Mouse (Mus musculus) MEL (cell line): ENCODE data around the gene Xylb. TPM values are rescaled to one million over a fixed set of nuclear protein-coding genes. Genes with fewer than 3 reads are reported as not detected.

Experiments used
- DNase-seq: peaks from one replicate; pipeline ENCODE4 v3.0.0; 2011; ENCODE audit warnings: low read depth, low spot score
- H3K27ac ChIP-seq: 2 replicates; pipeline ENCODE4 v1.5.1; 2012; ENCODE audit warnings: low read depth, mild to moderate bottlenecking, control low read depth, low read length, moderate library complexity; ENCODE audit not compliant: control insufficient read depth
- H3K27me3 ChIP-seq, 2 experiments: fragments of 150-350 bp in 1 of 2; sonication (generic) in 1 of 2; 2 replicates each; pipeline ENCODE4 v1.6.1; 2012; ENCODE audit warnings: low read length in 2 of 2, mild to moderate bottlenecking in 2 of 2, improper control_type of control experiment in 1 of 2, moderate library complexity in 1 of 2; ENCODE audit not compliant: insufficient read depth in 2 of 2, control insufficient read depth in 1 of 2
- H3K36me3 ChIP-seq, 2 experiments: 2 replicates each; pipeline ENCODE4 v1.6.1; 2012 to 2014; ENCODE audit warnings: low read length in 2 of 2, improper control_type of control experiment in 1 of 2, inconsistent platforms in 1 of 2, mild to moderate bottlenecking in 1 of 2; ENCODE audit not compliant: insufficient read depth in 2 of 2, control insufficient read depth in 1 of 2
- H3K4me1 ChIP-seq, 2 experiments: fragments of 150-350 bp in 1 of 2; sonication (generic) in 1 of 2; 2 replicates each; pipeline ENCODE4 v1.6.1; 2012; ENCODE audit warnings: low read length in 2 of 2, improper control_type of control experiment in 1 of 2, mild to moderate bottlenecking in 1 of 2; ENCODE audit not compliant: insufficient read depth in 2 of 2, control insufficient read depth in 1 of 2
- H3K4me3 ChIP-seq, 2 experiments: fragments of 150-350 bp in 1 of 2; sonication (generic) in 1 of 2; 2 replicates each; pipeline ENCODE4 v1.5.1; 2012; ENCODE audit warnings: low read depth in 2 of 2, low read length in 2 of 2, mild to moderate bottlenecking in 2 of 2, moderate library complexity in 2 of 2, control low read depth in 1 of 2, improper control_type of control experiment in 1 of 2; ENCODE audit not compliant: control insufficient read depth in 1 of 2, insufficient read depth in 1 of 2
- H3K79me2 ChIP-seq: 2 replicates; pipeline ENCODE4 v1.6.1; 2012; ENCODE audit warnings: mild to moderate bottlenecking, low read length, moderate library complexity; ENCODE audit not compliant: control insufficient read depth, poor library complexity, insufficient read depth
- H3K9ac ChIP-seq: 2 replicates; pipeline ENCODE4 v1.6.1; 2012; ENCODE audit warnings: low read depth, mild to moderate bottlenecking, control low read depth, low read length, moderate library complexity; ENCODE audit not compliant: control insufficient read depth, poor library complexity, severe bottlenecking
- H3K9me3 ChIP-seq: fragments of 150-350 bp; sonication (generic); replicated peaks from 2 replicates; pipeline ENCODE4 v1.6.1; 2012; ENCODE audit warnings: mild to moderate bottlenecking, low read length, improper control_type of control experiment, moderate library complexity; ENCODE audit not compliant: insufficient read depth
- BHLHE40 ChIP-seq: IDR thresholded peaks from 2 replicates; pipeline ENCODE4 v1.6.1; 2012; ENCODE audit warnings: low read depth, mild to moderate bottlenecking, inconsistent platforms, low read length, improper control_type of control experiment, borderline replicate concordance
- CHD1 ChIP-seq: IDR thresholded peaks from 2 replicates; pipeline ENCODE4 v1.6.1; 2012; ENCODE audit warnings: low read depth, mild to moderate bottlenecking, inconsistent platforms, low read length, improper control_type of control experiment
- CTCF ChIP-seq, 3 experiments: IDR thresholded peaks in 2 of 3; conservative IDR thresholded peaks in 1 of 3; 2 replicates each; pipeline ENCODE4 v1.5.1; 2011 to 2012; ENCODE audit warnings: low read length in 3 of 3, low read depth in 2 of 3, mild to moderate bottlenecking in 2 of 3, improper control_type of control experiment in 1 of 3, inconsistent platforms in 1 of 3, mixed read lengths in 1 of 3, moderate library complexity in 1 of 3; ENCODE audit not compliant: control insufficient read depth in 1 of 3, insufficient read depth in 1 of 3, poor library complexity in 1 of 3, severe bottlenecking in 1 of 3
- E2F4 ChIP-seq: IDR thresholded peaks from 2 replicates; pipeline ENCODE4 v1.6.1; 2011; ENCODE audit warnings: low read depth, low read length, improper control_type of control experiment, borderline replicate concordance
- ETS1 ChIP-seq: IDR thresholded peaks from 2 replicates; pipeline ENCODE4 v1.6.1; 2012; ENCODE audit warnings: low read depth, mild to moderate bottlenecking, inconsistent platforms, low read length, improper control_type of control experiment, moderate library complexity
- HCFC1 ChIP-seq: IDR thresholded peaks from 2 replicates; pipeline ENCODE4 v1.6.1; 2012; ENCODE audit warnings: low read depth, mild to moderate bottlenecking, inconsistent platforms, low read length, improper control_type of control experiment, moderate library complexity
- JUND ChIP-seq: IDR thresholded peaks from 2 replicates; pipeline ENCODE4 v1.6.1; 2011; ENCODE audit warnings: low read depth, mild to moderate bottlenecking, improper control_type of control experiment, low read length
- MAX ChIP-seq: IDR thresholded peaks from 2 replicates; pipeline ENCODE4 v1.6.1; 2011; ENCODE audit warnings: low read length, improper control_type of control experiment
- MAZ ChIP-seq: IDR thresholded peaks from 2 replicates; pipeline ENCODE4 v1.6.1; 2012; ENCODE audit warnings: low read depth, mild to moderate bottlenecking, inconsistent platforms, low read length, improper control_type of control experiment
- MXI1 ChIP-seq: IDR thresholded peaks from 2 replicates; pipeline ENCODE4 v1.6.1; 2011; ENCODE audit warnings: mild to moderate bottlenecking, low read depth, low read length, improper control_type of control experiment
- MYC ChIP-seq: IDR thresholded peaks from 2 replicates; pipeline ENCODE4 v1.6.1; 2011; ENCODE audit warnings: low read depth, mild to moderate bottlenecking, low read length, improper control_type of control experiment, moderate library complexity
- NELFE ChIP-seq: IDR thresholded peaks from 2 replicates; pipeline ENCODE4 v1.6.1; 2011; ENCODE audit warnings: low read depth, low read length, improper control_type of control experiment
- NRF1 ChIP-seq: IDR thresholded peaks from 2 replicates; pipeline ENCODE4 v1.6.1; 2014; ENCODE audit warnings: low read depth, mild to moderate bottlenecking, inconsistent platforms, low read length, improper control_type of control experiment, moderate library complexity; ENCODE audit not compliant: poor library complexity, insufficient read depth, severe bottlenecking
- POLR2A ChIP-seq, 2 experiments: IDR thresholded peaks; 2 replicates each; pipeline ENCODE4 v1.6.1; 2011 to 2012; ENCODE audit warnings: low read length in 2 of 2, mild to moderate bottlenecking in 2 of 2, control low read depth in 1 of 2, improper control_type of control experiment in 1 of 2, low read depth in 1 of 2, moderate library complexity in 1 of 2; ENCODE audit not compliant: control insufficient read depth in 1 of 2, insufficient read depth in 1 of 2, poor library complexity in 1 of 2
- RAD21 ChIP-seq: IDR thresholded peaks from 2 replicates; pipeline ENCODE4 v1.6.1; 2011; ENCODE audit warnings: mild to moderate bottlenecking, low read depth, low read length, improper control_type of control experiment
- SIN3A ChIP-seq: IDR thresholded peaks from 2 replicates; pipeline ENCODE4 v1.6.1; 2012; ENCODE audit warnings: low read length, improper control_type of control experiment, inconsistent platforms
- SMC3 ChIP-seq: IDR thresholded peaks from 2 replicates; pipeline ENCODE4 v1.6.1; 2011; ENCODE audit warnings: low read depth, low read length, improper control_type of control experiment
- TAL1 ChIP-seq: IDR thresholded peaks from 2 replicates; pipeline ENCODE4 v1.6.1; 2012; ENCODE audit warnings: mild to moderate bottlenecking, inconsistent platforms, low read length, moderate library complexity, mixed read lengths
- TBP ChIP-seq: IDR thresholded peaks from 2 replicates; pipeline ENCODE4 v1.8.0; 2011; ENCODE audit warnings: low read depth, low read length, improper control_type of control experiment
- TCF12 ChIP-seq: IDR thresholded peaks from 2 replicates; pipeline ENCODE4 v1.6.1; 2014; ENCODE audit warnings: low read depth, mild to moderate bottlenecking, inconsistent platforms, low read length, improper control_type of control experiment, moderate library complexity
- USF1 ChIP-seq: IDR thresholded peaks from 2 replicates; pipeline ENCODE4 v1.6.1; 2014; ENCODE audit warnings: low read depth, mild to moderate bottlenecking, inconsistent platforms, low read length, improper control_type of control experiment, moderate library complexity
- ZC3H11A ChIP-seq: IDR thresholded peaks from 2 replicates; pipeline ENCODE4 v1.6.1; 2012; ENCODE audit warnings: low read depth, mild to moderate bottlenecking, inconsistent platforms, low read length, improper control_type of control experiment
- polyA plus RNA-seq, 2 experiments: library from polyadenylated mRNA; stranded (reverse) in 1 of 2; unstranded in 1 of 2; fragments of >175 nt in 1 of 2; fragments of >200 nt in 1 of 2; gene quantifications; 2 replicates each; pipeline versions ENCODE4 v1.2.1 to v1.2.4; 2012; ENCODE audit warnings: low replicate concordance in 2 of 2, low read depth in 1 of 2; ENCODE audit not compliant: insufficient read length in 2 of 2, insufficient read depth in 1 of 2, missing spikeins in 1 of 2
- total RNA-seq: library from RNA; depleted of rRNA; stranded (reverse); fragments of 300-350 nt; gene quantifications from 2 replicates; pipeline ENCODE4 v1.2.3, GENCODE M21; 2012; rRNA removed

Xylb gene
- total RNA-seq (3.8 and 4.3 TPM in 2 replicates), polyA plus RNA-seq (10 to 100 TPM in 1 of 2 experiments, not detected in 1; 12.9 TPM)

GRCm38 (mm10) chr9:119357331-119358057, at the start of gene Xylb:
TSS of gene Xylb (plus strand) at chr9:119357381.
- Histone ChIP-seq H3K9ac (peak within 1 kb of the TSS; percentile 87), H3K36me3 (no peaks in the 10 kb centered on the region), H3K79me2 (peaks cover 5% of the 10 kb centered on the region; the same call in 1 of the 2 replicates), H3K4me3 (peak within 1 kb of the TSS; percentile 66 to 93), H3K4me1 (peaks cover 0 to 10% of the 10 kb centered on the region in 2 experiments; a peak in 1 of 4 replicates), H3K9me3 (no peaks in the 10 kb centered on the region), H3K27ac (no peak within 1 kb of the TSS), H3K27me3 (no peaks in the 10 kb centered on the region)
- no peak for TF ChIP-seq E2F4
- peak; percentile 82 for TF ChIP-seq USF1
- TF ChIP-seq MXI1, result peak; percentile 88
- TF ChIP-seq RAD21, result peak; percentile 34
- TF ChIP-seq SIN3A, result peak; percentile 78
- peak; percentile 27; the same call in 1 of the 2 replicates for TF ChIP-seq BHLHE40
- peak; percentile 66 for TF ChIP-seq SMC3
- peak; percentile 52 to 81 (median 76); a peak in 5 of 6 replicates for TF ChIP-seq CTCF (IDR thresholded peaks at IDR 0.05 in 2 of 3, conservative IDR thresholded peaks at IDR 0.05 in 1 of 3; ENCODE audit: control insufficient read depth in 1 of 3, insufficient read depth in 1 of 3, low read depth in 2 of 3, low read length in 3 of 3, poor library complexity in 1 of 3, severe bottlenecking in 1 of 3)
- no peak for TF ChIP-seq TAL1
- 0 out of 2 replicates have a peak, but pooled peaks have one; percentile 34 for TF ChIP-seq TCF12
- TF ChIP-seq HCFC1, result peak; percentile 35; the same call in 1 of the 2 replicates
- TF ChIP-seq CHD1, result no peak
- TF ChIP-seq TBP, result no peak
- no peak for TF ChIP-seq JUND
- no peak for TF ChIP-seq ETS1
- peak; percentile 77 for TF ChIP-seq MYC
- TF ChIP-seq POLR2A (IDR thresholded peaks at IDR 0.05; ENCODE audit: control insufficient read depth in 1 of 2, insufficient read depth in 1 of 2, low read depth in 1 of 2, low read length in 2 of 2, poor library complexity in 1 of 2), result peak; percentile 60 to 81
- TF ChIP-seq NRF1, result 0 out of 2 replicates have a peak, but pooled peaks have one; percentile 26
- peak; percentile 42 for TF ChIP-seq ZC3H11A
- TF ChIP-seq MAX, result peak; percentile 85
- TF ChIP-seq MAZ, result peak; percentile 52; the same call in 1 of the 2 replicates
- peak; percentile 72 for TF ChIP-seq NELFE
- peak; percentile 93 for DNase-seq
